Mouse (Mus musculus): ENCODE measurements around the gene Tekt2. TPM values are rescaled to one million over a fixed set of nuclear protein-coding genes. Genes with fewer than 3 reads are reported as not detected.
A peak's percentile ranks its signal among the peaks of the same experiment; 100 is the strongest.

Gene Tekt2
- polyA plus RNA-seq, 1 experiment from 2014 or later, result 0.98 TPM

- peak overlapping the region; percentile 79 for H3K27ac ChIP-seq
- H3K9me3 ChIP-seq (replicated peaks), result no peaks in the 10 kb centered on the region
- H3K4me3 ChIP-seq, result peak overlapping the region; percentile 23
- peaks cover 11% of the 10 kb centered on the region for H3K27me3 ChIP-seq (ENCODE audit: low read depth, poor library complexity, severe bottlenecking)
- DNase-seq (ENCODE audit: low spot score), result peak; percentile 59
- peaks cover 23% of the 10 kb centered on the region for H3K36me3 ChIP-seq
- H3K4me1 ChIP-seq, result peaks cover 42% of the 10 kb centered on the region
- WGBS, result 49% methylated on average over 9 of the region's 9 CpGs
Measured at GRCm38 (mm10) chr4:126278961-126279360, 46.5 kb downstream of the Tekt2 start.

GRCm38 (mm10) chr4:126278565-126278915 lies 46.9 kb downstream of the Tekt2 start:
- H3K9me3 ChIP-seq (replicated peaks), result no peaks in the 10 kb centered on the region
- peaks cover 41% of the 10 kb centered on the region for H3K4me1 ChIP-seq
- peaks cover 6% of the 10 kb centered on the region for H3K27me3 ChIP-seq (ENCODE audit: low read depth, poor library complexity, severe bottlenecking)
- 5% methylated on average over 9 of the region's 9 CpGs for WGBS
- H3K27ac ChIP-seq, result peak overlapping the region; percentile 79
- H3K4me3 ChIP-seq, result peak overlapping the region; percentile 23
- H3K36me3 ChIP-seq, result peaks cover 27% of the 10 kb centered on the region
- peak; percentile 73 for DNase-seq (ENCODE audit: low spot score)

GRCm38 (mm10) chr4:126277906-126278564 lies 47.5 kb downstream of the Tekt2 start:
- Histone ChIP-seq H3K4me1 (peaks cover 41% of the 10 kb centered on the region), H3K36me3 (peaks cover 32% of the 10 kb centered on the region), H3K27me3 (ENCODE audit: low read depth, poor library complexity, severe bottlenecking) (peaks cover 1% of the 10 kb centered on the region; the same call in 1 of the 2 replicates), H3K9me3 (replicated peaks) (no peaks in the 10 kb centered on the region), H3K4me3 (peak overlapping the region; percentile 23), H3K27ac (peak overlapping the region; percentile 79)
- WGBS, result 4% methylated on average over 13 of the region's 13 CpGs
- DNase-seq (ENCODE audit: low spot score), result peak; percentile 77

GRCm38 (mm10) chr4:126275681-126276131 lies 49.8 kb downstream of the Tekt2 start:
- DNase-seq (ENCODE audit: low spot score), result no peak
- Histone ChIP-seq H3K4me3 (no peak overlapping the region), H3K9me3 (replicated peaks) (no peaks in the 10 kb centered on the region), H3K36me3 (peaks cover 43% of the 10 kb centered on the region), H3K27me3 (ENCODE audit: low read depth, poor library complexity, severe bottlenecking) (no peaks in the 10 kb centered on the region), H3K4me1 (peaks cover 28% of the 10 kb centered on the region), H3K27ac (no peak overlapping the region)
- WGBS, result 90% methylated on average over 13 of the region's 13 CpGs

- Histone ChIP-seq H3K4me1 (peaks cover 23% of the 10 kb centered on the region), H3K27me3 (ENCODE audit: low read depth, poor library complexity, severe bottlenecking) (no peaks in the 10 kb centered on the region), H3K9me3 (replicated peaks) (no peaks in the 10 kb centered on the region), H3K27ac (no peak overlapping the region), H3K36me3 (peaks cover 43% of the 10 kb centered on the region), H3K4me3 (no peak overlapping the region)
- WGBS, result 91% methylated on average over 4 of the region's 4 CpGs
- DNase-seq (ENCODE audit: low spot score), result no peak
Measured at GRCm38 (mm10) chr4:126275081-126275480, 50.4 kb downstream of the Tekt2 start.

- no peaks in the 10 kb centered on the region for H3K9me3 ChIP-seq (replicated peaks)
- H3K27me3 ChIP-seq (ENCODE audit: low read depth, poor library complexity, severe bottlenecking), result no peaks in the 10 kb centered on the region
- DNase-seq (ENCODE audit: low spot score), result no peak
- peaks cover 43% of the 10 kb centered on the region for H3K36me3 ChIP-seq
- H3K4me3 ChIP-seq, result no peak overlapping the region
- H3K27ac ChIP-seq, result no peak overlapping the region
- 80% methylated on average over 13 of the region's 13 CpGs for WGBS
- peaks cover 13% of the 10 kb centered on the region for H3K4me1 ChIP-seq
Measured at GRCm38 (mm10) chr4:126273753-126274152, 51.7 kb downstream of the Tekt2 start.

Other genes starting within 250 kb of the Tekt2 start
- gene Lsm10, start 229.1 kb downstream of the Tekt2 start, polyA plus RNA-seq (2016; fragmentation: Nextera tagmentation; extraction: Ambion mirVana), result 41.3 and 48.0 TPM in 2 replicates
- 48.2 and 52.1 TPM in 2 replicates for gene Stk40, start 221.7 kb downstream of the Tekt2 start, polyA plus RNA-seq (2016; fragmentation: Nextera tagmentation; extraction: Ambion mirVana)
- gene Eva1b, start 177.9 kb downstream of the Tekt2 start, polyA plus RNA-seq (2016; fragmentation: Nextera tagmentation; extraction: Ambion mirVana), result 72.7 and 82.2 TPM in 2 replicates
- 2.9 and 4.7 TPM in 2 replicates for gene Sh3d21, start 162.2 kb downstream of the Tekt2 start, polyA plus RNA-seq (2016; fragmentation: Nextera tagmentation; extraction: Ambion mirVana)
- gene Thrap3, start 122.9 kb downstream of the Tekt2 start, polyA plus RNA-seq (2016; fragmentation: Nextera tagmentation; extraction: Ambion mirVana), result 263 and 287 TPM in 2 replicates
- 56.2 and 63.2 TPM in 2 replicates for gene Map7d1, start 69.3 kb downstream of the Tekt2 start, polyA plus RNA-seq (2016; fragmentation: Nextera tagmentation; extraction: Ambion mirVana)
- gene Trappc3, start 63.4 kb downstream of the Tekt2 start, polyA plus RNA-seq (2016; fragmentation: Nextera tagmentation; extraction: Ambion mirVana), result 83.1 and 95.3 TPM in 2 replicates
- 0.65 and 1.4 TPM in 2 replicates for gene Col8a2, start 38.9 kb downstream of the Tekt2 start, polyA plus RNA-seq (2016; fragmentation: Nextera tagmentation; extraction: Ambion mirVana)
- gene Adprhl2, start 4.0 kb downstream of the Tekt2 start, polyA plus RNA-seq (2016; fragmentation: Nextera tagmentation; extraction: Ambion mirVana), result 95.1 and 97.5 TPM in 2 replicates
- 12.4 and 18.5 TPM in 2 replicates for gene Ago3, start 103.9 kb upstream of the Tekt2 start, polyA plus RNA-seq (2016; fragmentation: Nextera tagmentation; extraction: Ambion mirVana)
- gene Ago1, start 142.9 kb upstream of the Tekt2 start, polyA plus RNA-seq (2016; fragmentation: Nextera tagmentation; extraction: Ambion mirVana), result 4.8 and 5.9 TPM in 2 replicates
- gene Ago4, start 207.8 kb upstream of the Tekt2 start, polyA plus RNA-seq (2016; fragmentation: Nextera tagmentation; extraction: Ambion mirVana), result 0.89 and 1.2 TPM in 2 replicates
- 56.1 and 57.9 TPM in 2 replicates for gene Clspn, start 231.2 kb upstream of the Tekt2 start, polyA plus RNA-seq (2016; fragmentation: Nextera tagmentation; extraction: Ambion mirVana)